Mouse (Mus musculus): ENCODE measurements around the gene Got1.

The Got1 gene

DNA sequence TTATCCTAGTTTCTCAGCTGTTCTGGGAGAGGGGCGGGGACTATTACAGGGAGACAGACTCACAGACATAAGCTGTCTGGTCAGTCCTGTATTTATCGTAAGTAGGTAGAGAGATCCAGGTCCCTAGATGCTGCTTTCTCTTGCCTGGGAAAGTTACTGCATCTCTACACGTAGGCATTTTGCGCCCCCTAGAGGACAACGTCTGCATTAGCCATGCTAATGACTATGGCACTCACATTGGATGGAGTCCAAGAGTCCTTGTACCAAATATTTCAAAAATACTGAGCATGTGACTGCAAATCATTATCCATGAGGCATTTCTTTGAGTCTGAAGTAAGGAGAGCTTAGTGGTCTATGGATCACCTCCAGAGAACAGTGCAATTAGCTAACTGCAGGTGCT, 45.5 kb downstream of the Got1 start:
- DNase-seq, result peak; percentile 41 to 65

GRCm38 (mm10) chr19:43477436-43477835, 47.0 kb downstream of the Got1 start:
- no peak for DNase-seq

GRCm38 (mm10) chr19:43476063-43476462, 48.3 kb downstream of the Got1 start:
- no peak for DNase-seq

GRCm38 (mm10) chr19:43475642-43476041, 48.8 kb downstream of the Got1 start:
- no peak for DNase-seq

- no peak for DNase-seq
Observed at GRCm38 (mm10) chr19:43472781-43473180, 51.6 kb downstream of the Got1 start.

DNA sequence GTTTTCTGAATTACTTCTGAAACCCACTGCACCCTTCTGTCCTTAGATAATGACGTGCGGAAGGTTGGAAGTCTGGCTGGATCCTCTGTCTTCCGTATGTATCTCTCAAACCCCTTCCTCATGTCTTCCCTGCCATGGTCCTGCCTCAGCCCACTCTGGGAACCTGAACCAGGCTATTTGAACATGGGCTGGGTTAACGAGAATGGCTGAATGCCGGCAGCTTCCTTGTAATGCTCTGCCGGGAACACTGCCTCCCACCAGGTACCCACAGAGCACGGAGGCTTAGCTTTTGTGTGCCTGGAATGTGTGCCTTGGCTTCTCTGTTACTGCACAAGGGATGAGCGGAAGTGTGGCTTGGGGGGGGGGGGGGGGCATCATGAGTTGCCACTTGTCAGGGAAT, 52.1 kb downstream of the Got1 start:
- no peak for DNase-seq

DNA sequence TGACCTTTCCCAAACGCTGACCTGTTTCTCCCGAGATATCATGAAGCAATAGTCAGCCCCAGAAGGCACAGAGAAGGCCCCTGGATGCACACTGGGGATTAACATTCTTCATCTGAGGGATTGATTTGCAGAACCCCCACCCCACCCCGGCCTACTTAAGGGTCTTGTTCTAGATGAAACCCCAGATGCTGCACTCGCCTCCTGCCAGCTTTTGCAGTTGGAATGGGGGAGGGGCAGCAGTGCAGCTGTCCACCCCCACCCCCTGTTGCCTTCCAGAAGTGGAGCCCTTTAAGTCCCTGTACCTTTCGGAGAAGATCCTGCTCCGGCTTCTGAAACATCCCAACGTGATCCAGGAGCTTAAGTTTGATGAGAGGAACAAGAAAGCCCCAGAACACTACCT, 55.1 kb downstream of the Got1 start:
- DNase-seq, result no peak

DNA sequence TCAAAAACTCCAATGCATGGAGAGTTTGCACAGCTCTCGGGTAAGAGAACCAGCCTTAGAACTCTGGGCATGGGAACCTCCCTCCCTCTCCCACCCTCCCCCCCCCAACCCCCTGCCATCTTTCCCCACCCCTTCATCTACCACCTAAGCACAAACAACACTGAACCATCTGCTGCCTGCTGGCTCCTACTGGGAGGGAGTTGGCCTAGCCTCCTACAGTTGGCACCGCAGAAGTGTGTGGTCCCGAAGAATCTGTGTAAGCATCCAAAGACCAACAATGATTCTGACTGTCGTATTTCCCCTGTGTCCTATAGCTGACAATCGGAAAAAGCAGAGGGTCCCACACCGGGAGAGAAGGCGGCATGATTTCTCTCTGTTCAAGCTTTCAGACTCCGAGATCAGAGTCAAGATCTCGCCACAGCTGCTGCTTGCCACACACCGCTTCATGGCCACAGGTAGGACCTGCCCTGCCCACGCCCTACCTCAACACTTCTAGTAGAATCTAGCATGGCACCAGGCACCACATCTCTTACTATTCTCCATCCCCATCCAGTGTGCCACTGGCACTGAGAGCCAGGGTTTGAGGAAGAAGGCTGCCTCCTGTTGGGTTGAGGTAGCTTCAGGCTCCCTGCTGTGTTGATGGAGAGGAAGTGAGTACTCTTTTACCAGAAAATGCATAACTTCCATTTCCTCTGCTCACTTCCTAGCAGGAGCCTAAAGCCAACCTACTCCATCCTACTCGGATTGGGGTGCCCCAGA, 56.3 kb downstream of the Got1 start:
- no peak for DNase-seq

- no peak for DNase-seq
Observed at GRCm38 (mm10) chr19:43465601-43466255, 58.7 kb downstream of the Got1 start.

DNA sequence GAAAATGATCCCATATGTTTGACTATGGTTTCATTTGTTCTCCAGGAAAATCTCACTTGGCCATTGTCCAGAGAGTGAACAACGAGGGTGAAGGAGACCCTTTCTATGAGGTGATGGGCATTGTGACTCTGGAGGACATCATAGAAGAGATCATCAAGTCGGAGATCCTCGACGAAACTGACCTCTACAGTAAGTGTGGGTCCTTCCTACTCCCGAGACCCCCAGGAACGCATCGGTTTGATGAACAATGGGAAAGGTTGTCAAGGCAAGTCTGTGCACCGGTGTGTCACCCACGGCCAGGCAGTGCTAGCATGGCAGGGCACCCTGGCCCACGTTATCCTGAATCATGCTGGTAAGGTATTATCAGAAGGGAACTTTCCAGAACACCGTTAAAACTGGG, 59.3 kb downstream of the Got1 start:
- no peak for DNase-seq

GRCm38 (mm10) chr19:43464294-43464687, 60.1 kb downstream of the Got1 start:
- DNase-seq, result no peak

DNA sequence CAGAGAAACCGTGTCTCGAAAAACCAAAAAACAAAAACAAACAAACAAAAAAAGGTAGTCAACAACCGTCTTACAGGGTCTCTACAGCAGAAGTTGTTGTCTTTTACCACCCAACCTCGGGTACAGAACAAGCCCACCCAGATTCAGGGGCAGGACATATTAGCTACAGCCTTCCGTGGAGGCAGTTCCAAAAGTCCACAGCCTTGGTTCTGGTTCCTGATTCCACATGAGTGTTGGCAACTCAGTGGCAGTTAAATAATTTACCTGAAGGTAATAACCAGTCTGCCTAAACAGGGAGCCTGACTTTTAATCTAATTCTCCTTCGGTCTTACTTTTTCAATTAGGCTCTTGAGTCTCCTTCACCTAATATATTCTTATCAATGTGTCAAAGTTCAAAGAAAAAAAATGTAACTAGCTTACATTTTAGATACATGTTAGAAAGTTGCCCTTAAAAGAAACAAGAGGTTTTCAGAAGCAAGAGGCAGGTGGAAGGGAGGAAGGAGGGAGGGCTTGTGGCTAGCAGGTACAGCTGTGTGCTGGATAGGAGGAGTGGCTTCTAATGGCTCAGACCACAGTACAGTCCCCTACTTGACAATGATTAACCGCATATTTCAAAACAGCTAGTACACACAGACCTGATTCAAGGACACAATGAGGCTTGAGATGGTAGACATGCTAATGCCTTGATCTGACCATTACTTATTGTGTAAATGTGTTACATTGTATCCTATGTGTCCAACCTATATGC, 60.7 kb downstream of the Got1 start:
- DNase-seq, result no peak

- no peak for DNase-seq
Observed at GRCm38 (mm10) chr19:43462141-43462540, 62.3 kb downstream of the Got1 start.

GRCm38 (mm10) chr19:43460481-43460880, 63.9 kb downstream of the Got1 start:
- no peak for DNase-seq

DNA sequence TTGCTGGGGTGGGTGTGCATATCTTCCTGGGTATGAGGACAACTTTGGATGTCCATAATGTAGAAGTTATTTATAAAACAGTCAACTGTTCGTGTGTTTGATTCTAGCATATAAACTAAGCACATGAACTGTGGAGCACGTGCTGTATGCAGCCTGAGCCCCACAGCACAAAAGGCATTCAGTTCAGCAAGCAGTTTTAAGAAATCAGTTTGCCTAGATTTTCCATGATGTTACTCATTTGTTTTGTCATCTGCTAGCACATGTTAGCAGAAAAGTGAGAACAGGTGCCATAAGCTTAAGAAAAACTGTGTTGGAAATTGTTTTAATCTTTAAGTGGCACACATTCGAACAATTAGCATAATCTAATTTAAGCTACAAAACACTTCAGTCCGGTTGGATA, 64.5 kb downstream of the Got1 start:
- DNase-seq, result no peak

- no peak for DNase-seq
Observed at GRCm38 (mm10) chr19:43453025-43453424, 71.4 kb downstream of the Got1 start.

DNA sequence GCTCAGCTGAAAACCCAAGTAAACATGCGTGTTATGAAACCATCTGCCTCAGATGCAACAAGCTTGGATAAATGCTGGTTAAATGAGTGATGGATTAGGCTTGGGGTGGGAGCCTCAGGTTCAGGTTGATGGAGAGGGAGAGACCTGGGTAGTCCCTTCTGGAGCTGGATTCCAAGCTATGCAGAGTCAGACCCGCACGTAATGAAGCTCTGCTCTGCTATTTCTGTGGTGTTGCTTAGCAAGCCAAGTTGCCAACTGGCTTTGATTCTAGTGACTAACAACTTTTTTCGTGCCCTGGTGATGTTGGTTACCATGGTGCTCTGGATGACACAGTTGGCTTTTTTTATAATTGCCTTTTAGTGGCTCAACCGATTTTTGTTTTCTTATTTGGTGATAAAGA, 72.2 kb downstream of the Got1 start:
- no peak for DNase-seq

DNA sequence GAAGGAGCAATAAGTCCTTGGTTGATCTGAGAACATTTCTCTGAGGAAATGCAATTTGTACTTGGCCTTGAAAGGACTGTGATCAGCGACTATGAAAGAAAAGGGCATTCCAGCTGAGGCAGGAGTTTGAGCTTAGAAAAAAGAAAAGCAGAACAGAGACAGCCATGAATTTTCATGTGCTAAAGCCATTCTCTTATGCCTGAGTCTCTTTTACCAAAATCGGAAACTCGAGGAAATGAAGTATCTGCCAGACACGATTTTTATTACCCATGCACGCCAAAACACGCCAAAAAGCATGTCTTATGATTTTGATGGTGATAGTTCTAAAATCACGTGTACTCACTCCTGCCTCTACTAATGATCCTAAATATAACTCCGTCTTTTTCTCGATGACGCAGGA, 72.8 kb downstream of the Got1 start:
- DNase-seq, result no peak
